Mouse (Mus musculus) stomach, embryonic 14.5 days (tissue): ENCODE data around the gene Brpf3. TPM values are rescaled to one million over a fixed set of nuclear protein-coding genes. Genes with fewer than 3 reads are reported as not detected.
"Not testable (repeated sequence)": the region's sequence is repeated elsewhere in the genome, so short reads cannot be mapped to it uniquely, and the experiment has no call there.

Source experiments
- ATAC-seq: fragments of 200-750 bp; cut with Nextera tagmentation; 2 replicates; pipeline ENCODE4 v1.8.0; 2017; ENCODE audit warnings: low read depth, moderate TSS enrichment; ENCODE audit not compliant: insufficient number of reproducible peaks, insufficient read depth, low FRiP score
- H3K27ac ChIP-seq: fragments of 300-500 bp; sonication (generic); 2 replicates; pipeline ENCODE4 v1.5.1; 2014; ENCODE audit warnings: mild to moderate bottlenecking, low read length, moderate library complexity, mixed read lengths
- H3K27me3 ChIP-seq: fragments of 300-500 bp; sonication (generic); 2 replicates; pipeline ENCODE4 v1.6.1; 2014; ENCODE audit warnings: low read length, control low read depth, mixed read lengths; ENCODE audit not compliant: control insufficient read depth, insufficient read depth
- H3K36me3 ChIP-seq: fragments of 300-500 bp; sonication (generic); 2 replicates; pipeline ENCODE4 v1.6.1; 2014; ENCODE audit warnings: mild to moderate bottlenecking, control low read depth, low read length, moderate library complexity, mixed read lengths; ENCODE audit not compliant: control insufficient read depth, insufficient read depth
- H3K4me1 ChIP-seq: fragments of 300-500 bp; sonication (generic); 2 replicates; pipeline ENCODE4 v1.6.1; 2014; ENCODE audit warnings: low read length, control low read depth, mixed read lengths; ENCODE audit not compliant: control insufficient read depth, insufficient read depth
- H3K4me2 ChIP-seq: fragments of 300-500 bp; sonication (generic); replicated peaks from 2 replicates; pipeline ENCODE4 v1.6.1; 2014; ENCODE audit warnings: low read depth, low read length, control low read depth
- H3K4me3 ChIP-seq: fragments of 300-500 bp; sonication (generic); 2 replicates; pipeline ENCODE4 v1.5.1; 2014; ENCODE audit warnings: low read depth, low read length, control low read depth
- H3K9ac ChIP-seq: fragments of 300-500 bp; sonication (generic); replicated peaks from 2 replicates; pipeline ENCODE4 v1.6.1; 2014; ENCODE audit warnings: low read depth, mild to moderate bottlenecking, control low read depth, low read length, moderate library complexity, mixed read lengths
- H3K9me3 ChIP-seq: fragments of 300-500 bp; sonication (generic); 2 replicates; pipeline ENCODE4 v1.6.1; 2016; ENCODE audit warnings: low read depth, low read length, control low read depth; ENCODE audit not compliant: control insufficient read depth
- WGBS: fragments of 180-500 bp; shearing (Covaris S2); extraction: QIAGEN DNeasy Blood & Tissue Kit; methylation state at CpG from one replicate; pipeline ENCODE4 v1.1.7; 2014; 5-methylcytosine and 5-hydroxymethylcytosine counted together
- polyA plus RNA-seq: library from polyadenylated mRNA; unstranded; fragments of >200 nt; fragmentation: Nextera tagmentation; extraction: Ambion mirVana; gene quantifications from 2 replicates; pipeline ENCODE4 v1.2.1, GENCODE M21; 2014

Gene Brpf3
- polyA plus RNA-seq, 1 experiment from 2014 or later, result 13.8 TPM

GRCm38 (mm10) chr17:28829120-28829519 is 28.2 kb downstream of the Brpf3 start:
- Histone ChIP-seq H3K4me1 (no peaks in the 10 kb centered on the region), H3K27me3 (no peaks in the 10 kb centered on the region), H3K9me3 (no peaks in the 10 kb centered on the region), H3K4me2 (no peak overlapping the region), H3K36me3 (peaks cover 79% of the 10 kb centered on the region), H3K9ac (no peak overlapping the region), H3K4me3 (no peak overlapping the region), H3K27ac (no peak overlapping the region)
- no peak; the same call in 1 of the 2 replicates for ATAC-seq
- WGBS, result 82% methylated on average over 14 of the region's 14 CpGs

GRCm38 (mm10) chr17:28831065-28831464 is 30.2 kb downstream of the Brpf3 start:
- Histone ChIP-seq H3K4me1 (no peaks in the 10 kb centered on the region), H3K9me3 (no peaks in the 10 kb centered on the region), H3K4me3 (no peak overlapping the region), H3K4me2 (no peak overlapping the region), H3K27ac (no peak overlapping the region), H3K36me3 (peaks cover 79% of the 10 kb centered on the region), H3K9ac (no peak overlapping the region), H3K27me3 (no peaks in the 10 kb centered on the region)
- no peak for ATAC-seq
- WGBS, result 64% methylated on average over 7 of the region's 8 CpGs

DNA sequence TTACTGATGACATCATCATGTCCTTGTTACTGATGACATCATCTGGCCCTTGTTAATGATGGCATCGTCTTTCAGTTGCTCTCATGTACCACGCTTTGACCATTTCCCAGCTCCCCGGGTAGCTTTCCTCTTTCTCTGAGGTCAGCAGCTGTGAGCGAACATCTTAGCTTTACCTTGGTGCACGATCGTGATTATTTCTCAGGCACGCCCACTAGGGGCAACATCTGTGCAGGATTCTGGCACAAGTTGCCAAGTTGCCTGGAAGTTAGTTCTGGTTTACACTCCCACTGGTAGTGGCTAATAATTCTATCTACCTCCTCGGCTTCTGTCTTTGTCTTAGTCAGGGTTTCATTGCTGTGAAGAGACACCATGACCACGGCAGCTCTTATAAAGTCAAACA is 31.1 kb downstream of the Brpf3 start:
- Histone ChIP-seq H3K4me3 (no peak overlapping the region), H3K4me2 (no peak overlapping the region), H3K36me3 (peaks cover 79% of the 10 kb centered on the region), H3K27me3 (no peaks in the 10 kb centered on the region), H3K9me3 (no peaks in the 10 kb centered on the region), H3K27ac (no peak overlapping the region), H3K9ac (no peak overlapping the region), H3K4me1 (no peaks in the 10 kb centered on the region)
- WGBS, result 88% methylated on average over 9 of the region's 9 CpGs
- no peak for ATAC-seq

GRCm38 (mm10) chr17:28832875-28833274 is 32.0 kb downstream of the Brpf3 start:
- no peaks in the 10 kb centered on the region for H3K9me3 ChIP-seq
- no peak for ATAC-seq
- WGBS, result 87% methylated on average over 3 of the region's 3 CpGs
- no peak overlapping the region for H3K27ac ChIP-seq
- H3K9ac ChIP-seq, result no peak overlapping the region
- peaks cover 81% of the 10 kb centered on the region for H3K36me3 ChIP-seq
- H3K4me1 ChIP-seq, result no peaks in the 10 kb centered on the region
- no peaks in the 10 kb centered on the region for H3K27me3 ChIP-seq
- H3K4me2 ChIP-seq, result no peak overlapping the region
- H3K4me3 ChIP-seq, result no peak overlapping the region

GRCm38 (mm10) chr17:28834676-28835075 is 33.8 kb downstream of the Brpf3 start:
- no peak overlapping the region for H3K4me3 ChIP-seq
- 51% methylated on average over 10 of the region's 10 CpGs for WGBS
- no peak overlapping the region for H3K27ac ChIP-seq
- peaks cover 77% of the 10 kb centered on the region for H3K36me3 ChIP-seq
- no peaks in the 10 kb centered on the region for H3K4me1 ChIP-seq
- no peaks in the 10 kb centered on the region for H3K27me3 ChIP-seq
- H3K9ac ChIP-seq, result no peak overlapping the region
- no peak overlapping the region for H3K4me2 ChIP-seq
- H3K9me3 ChIP-seq, result no peaks in the 10 kb centered on the region
- no peak for ATAC-seq

DNA sequence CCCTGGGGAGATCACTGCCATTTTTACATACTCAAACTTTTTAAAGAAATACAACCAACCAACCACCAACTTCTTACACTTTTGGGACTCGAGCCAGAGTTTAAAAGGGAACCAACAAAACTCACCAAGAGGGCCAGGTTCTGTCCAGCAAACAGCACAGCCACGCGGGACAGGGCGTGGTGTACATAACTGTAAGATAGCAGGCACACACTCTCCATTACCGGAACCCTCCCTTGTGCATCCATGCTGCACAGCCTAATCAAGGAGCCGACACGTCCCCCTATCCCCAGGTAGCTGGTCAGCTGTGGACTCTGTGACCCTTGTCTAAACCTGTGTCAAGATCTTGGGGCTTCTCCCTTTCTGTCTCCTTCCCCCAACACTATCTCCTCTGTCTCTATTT is 37.0 kb downstream of the Brpf3 start:
- Histone ChIP-seq H3K4me3 (no peak overlapping the region), H3K36me3 (peaks cover 47% of the 10 kb centered on the region), H3K27me3 (no peaks in the 10 kb centered on the region), H3K4me2 (no peak overlapping the region), H3K9me3 (0 out of 2 replicates have a peak, but pooled peaks cover 3% of the 10 kb centered on the region), H3K9ac (no peak overlapping the region), H3K27ac (no peak overlapping the region), H3K4me1 (no peaks in the 10 kb centered on the region)
- ATAC-seq, result no peak
- 88% methylated on average over 7 of the region's 7 CpGs for WGBS

DNA sequence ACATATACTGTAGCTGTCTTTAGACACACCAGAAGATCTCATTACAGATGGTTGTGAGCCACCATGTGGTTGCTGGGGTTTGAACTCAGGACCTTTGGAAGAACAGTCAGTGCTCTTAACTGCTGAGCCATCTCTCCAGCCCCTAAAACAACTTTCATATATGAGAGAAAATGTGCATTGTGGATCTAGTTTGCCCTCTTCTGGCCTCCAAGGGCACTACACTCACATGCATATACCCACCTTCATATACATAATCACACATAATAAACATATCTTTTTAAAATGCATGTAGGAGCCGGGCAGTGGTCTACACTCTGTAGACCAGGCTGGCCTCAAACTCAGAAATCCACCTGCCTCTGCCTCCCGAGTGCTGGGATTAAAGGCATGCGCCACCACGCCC is 41.1 kb downstream of the Brpf3 start:
- H3K4me3 ChIP-seq, H3K27ac ChIP-seq, H3K9ac ChIP-seq, H3K9me3 ChIP-seq, ATAC-seq, H3K4me2 ChIP-seq, H3K4me1 ChIP-seq, H3K27me3 ChIP-seq: not testable (repeated sequence)
- 98% methylated on average over 4 of the region's 4 CpGs for WGBS
- H3K36me3 ChIP-seq, result peaks cover 23% of the 10 kb centered on the region

GRCm38 (mm10) chr17:28843665-28844064 is 42.8 kb downstream of the Brpf3 start:
- ATAC-seq, result no peak
- Histone ChIP-seq H3K27ac (no peak overlapping the region), H3K9me3 (0 out of 2 replicates have a peak, but pooled peaks cover 3% of the 10 kb centered on the region), H3K36me3 (peaks cover 7% of the 10 kb centered on the region), H3K4me3 (no peak overlapping the region), H3K4me1 (no peaks in the 10 kb centered on the region), H3K9ac (no peak overlapping the region), H3K27me3 (no peaks in the 10 kb centered on the region), H3K4me2 (no peak overlapping the region)
- WGBS, result 83% methylated on average over 5 of the region's 5 CpGs

GRCm38 (mm10) chr17:28846974-28847617 is 46.2 kb downstream of the Brpf3 start:
- Histone ChIP-seq H3K9me3 (no peaks in the 10 kb centered on the region), H3K4me1 (no peaks in the 10 kb centered on the region), H3K27me3 (no peaks in the 10 kb centered on the region), H3K4me2 (no peak overlapping the region), H3K9ac (no peak overlapping the region), H3K27ac (peak overlapping the region; percentile 56; the same call in 1 of the 2 replicates), H3K4me3 (no peak overlapping the region), H3K36me3 (no peaks in the 10 kb centered on the region)
- ATAC-seq, result peak; percentile 79; the same call in 1 of the 2 replicates
- WGBS, result 35% methylated on average over 11 of the region's 11 CpGs
